Mouse (Mus musculus): Measurements from ENCODE around the gene Pabpn1.

- TF ChIP-seq POLR2A (IDR thresholded peaks at IDR 0.05; ENCODE audit: low read depth, low read length) (no peak), CTCF (IDR thresholded peaks at IDR 0.05; ENCODE audit: extremely low read depth, insufficient read length, insufficient replicate concordance, low read depth, low read length) (no peak)
Observed at GRCm38 (mm10) chr14:54874165-54874564, 18.1 kb upstream of the Pabpn1 start.

Data from small intestine, adult 2 months (tissue).